Mouse (Mus musculus): Measurements from ENCODE around the gene Gm12248.

DNA sequence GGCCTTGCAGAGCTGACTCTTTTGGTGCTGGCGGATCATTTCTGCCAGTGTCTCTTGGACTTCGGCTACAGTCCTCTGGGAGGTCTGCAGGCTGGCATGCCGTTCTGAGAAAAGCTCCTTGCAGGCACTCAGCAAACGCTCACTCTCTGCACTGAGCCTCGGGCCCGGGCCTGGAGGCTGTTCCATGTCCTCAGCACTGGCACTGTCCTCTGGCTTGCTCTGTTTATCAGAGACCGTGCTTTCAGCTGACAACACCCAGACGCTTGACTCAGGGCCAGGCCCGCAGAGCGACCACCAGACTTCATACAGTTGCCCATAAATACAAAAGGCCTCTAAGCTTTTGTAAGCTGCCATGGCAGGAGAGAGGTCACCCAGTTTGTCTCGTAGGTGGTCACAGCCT lies 32.1 kb upstream of the Gm12248 start:
- no peak for TF ChIP-seq CTCF (IDR thresholded peaks at IDR 0.05; ENCODE audit: low read depth, low read length)
- TF ChIP-seq POLR2A (IDR thresholded peaks at IDR 0.05; ENCODE audit: extremely low read depth, insufficient read depth, low read length) = no peak
